ENCODE assay signal across 21 mouse cellular contexts in genomic region chr10:14774499-14774898, GRCm38 (mm10). TPM values are rescaled to one million over a fixed set of nuclear protein-coding genes. Genes with fewer than 3 reads are reported as not detected.
DNase-seq lines count a peak whose midpoint lies in the region; ATAC-seq lines count a peak whose summit lies in the region.
"Had no signal": no experiment of that assay in that cellular context is flagged by ENCODE, and none has a peak within 500 bp of the region (broad histone marks: within the 10 kb centered on the region; RNA-seq: fewer than 3 reads in every experiment).

No protein-coding gene starts in this region.

- no peaks in the 10 kb centered on the region for H3K9me3 ChIP-seq in hindbrain, embryonic 13.5 days
- no peaks in the 10 kb centered on the region for H3K9me3 ChIP-seq in hindbrain, embryonic 10.5 days
- H3K9me3 ChIP-seq in forebrain, embryonic 13.5 days (replicated peaks), result no peaks in the 10 kb centered on the region
- H3K9me3 ChIP-seq: G1E; liver, embryonic 13.5 days; neural tube, embryonic 15.5 days had no signal

- no peaks in the 10 kb centered on the region for H3K4me1 ChIP-seq in hindbrain, embryonic 13.5 days (replicated peaks)
- no peaks in the 10 kb centered on the region for H3K4me1 ChIP-seq in hindbrain, embryonic 10.5 days (replicated peaks)
- H3K4me1 ChIP-seq in forebrain, embryonic 13.5 days, result peaks cover 6% of the 10 kb centered on the region; the same call in 1 of the 2 replicates
- H3K4me1 ChIP-seq: liver, embryonic 13.5 days; neural tube, embryonic 15.5 days had no signal

- no peak overlapping the region for H3K27ac ChIP-seq in hindbrain, embryonic 13.5 days
- no peak overlapping the region for H3K27ac ChIP-seq in hindbrain, embryonic 10.5 days
- H3K27ac ChIP-seq in forebrain, embryonic 13.5 days, result no peak overlapping the region
- H3K27ac ChIP-seq: liver, embryonic 13.5 days; neural tube, embryonic 15.5 days had no signal

- H3K4me2 ChIP-seq in hindbrain, embryonic 13.5 days, result no peak overlapping the region
- no peak overlapping the region for H3K4me2 ChIP-seq in forebrain, embryonic 13.5 days
- H3K4me2 ChIP-seq: heart, embryonic 11.5 days; liver, embryonic 13.5 days; neural tube, embryonic 15.5 days had no signal

- no peaks in the 10 kb centered on the region for H3K36me3 ChIP-seq in hindbrain, embryonic 13.5 days
- H3K36me3 ChIP-seq in hindbrain, embryonic 10.5 days, result no peaks in the 10 kb centered on the region
- H3K36me3 ChIP-seq in forebrain, embryonic 13.5 days (ENCODE audit: poor library complexity, severe bottlenecking), result no peaks in the 10 kb centered on the region
- H3K36me3 ChIP-seq: G1E; liver, embryonic 13.5 days; neural tube, embryonic 15.5 days had no signal

- no peaks in the 10 kb centered on the region for H3K27me3 ChIP-seq in hindbrain, embryonic 13.5 days
- no peaks in the 10 kb centered on the region for H3K27me3 ChIP-seq in hindbrain, embryonic 10.5 days (ENCODE audit: insufficient read depth, poor library complexity, severe bottlenecking)
- no peaks in the 10 kb centered on the region for H3K27me3 ChIP-seq in forebrain, embryonic 13.5 days
- H3K27me3 ChIP-seq: liver, embryonic 13.5 days; neural tube, embryonic 15.5 days had no signal

- no peak overlapping the region for H3K4me3 ChIP-seq in hindbrain, embryonic 13.5 days
- H3K4me3 ChIP-seq in hindbrain, embryonic 10.5 days, result no peak overlapping the region
- no peak overlapping the region for H3K4me3 ChIP-seq in forebrain, embryonic 13.5 days
- H3K4me3 ChIP-seq: liver, embryonic 13.5 days; neural tube, embryonic 15.5 days had no signal

- no peak overlapping the region for H3K9ac ChIP-seq in hindbrain, embryonic 13.5 days
- no peak overlapping the region for H3K9ac ChIP-seq in forebrain, embryonic 13.5 days
- H3K9ac ChIP-seq: liver, embryonic 13.5 days; neural tube, embryonic 15.5 days had no signal

- DNase-seq in hindbrain, embryonic 10.5 days (ENCODE audit: low spot score), result no peak
- peak; percentile 67 for DNase-seq in retina, postnatal 1 day
- DNase-seq in retina, embryonic 14.5 days (ENCODE audit: low spot score), result no peak
- DNase-seq in frontal cortex, postnatal 36 days (ENCODE audit: low spot score in 2 of 2), result no peak
- no peak for DNase-seq in adrenal gland, adult 2 months
- DNase-seq: gastrocnemius, postnatal 36 days; heart, postnatal 36 days; liver, embryonic 13.5 days; lung, postnatal 10 days had no signal

- 68% methylated on average over 2 of the region's 2 CpGs for WGBS in hindbrain, embryonic 13.5 days
- WGBS in hindbrain, embryonic 10.5 days, result 78% methylated on average over 2 of the region's 2 CpGs
- WGBS in forebrain, embryonic 13.5 days, result 24% methylated on average over 2 of the region's 2 CpGs

- peak; percentile 43; the same call in 1 of the 2 replicates for ATAC-seq in hindbrain, embryonic 13.5 days (ENCODE audit: low FRiP score)
- peak; percentile 77 for ATAC-seq in forebrain, embryonic 13.5 days
- ATAC-seq: intestine, postnatal 0 days had no signal

RNA-seq across cellular contexts. Expression of gene Gje1, which starts 56.5 kb away (rescaled TPM):
- polyA plus RNA-seq in hindbrain, embryonic 13.5 days (2015; fragmentation: Nextera tagmentation; extraction: Ambion mirVana), result 0.13 TPM in 1 of 2 replicates, not detected in the other
- 0.11 TPM in 1 of 2 replicates, not detected in the other for polyA plus RNA-seq in hindbrain, embryonic 10.5 days (2016; fragmentation: Nextera tagmentation; extraction: Ambion mirVana)
- not detected in 2 replicates for polyA plus RNA-seq in forebrain, embryonic 13.5 days (2015; fragmentation: Nextera tagmentation; extraction: Ambion mirVana)
- total RNA-seq in adrenal gland, adult 2 months (2021), result not detected
- polyA plus RNA-seq in adrenal gland, adult 2 months (2012; rRNA removed), result not detected in 2 replicates
- total RNA-seq: adrenal gland, postnatal 4 days; G1E; gastrocnemius, postnatal 36 days; heart, postnatal 36 days; left cerebral cortex, adult 18-20 months; monocyte, adult 5-6 weeks had no signal
- polyA plus RNA-seq: cortical plate, adult 2 months; G1E; heart, embryonic 11.5 days; intestine, postnatal 0 days; large intestine, adult 2 months; liver, embryonic 13.5 days; neural tube, embryonic 15.5 days; spleen, adult 2 months had no signal
